In genomic region chr1:165634151-165634884, GRCm38 (mm10) we compare ENCODE assay signal across 8 mouse cellular contexts. TPM values are rescaled to one million over a fixed set of nuclear protein-coding genes. Genes with fewer than 3 reads are reported as not detected.
DNase-seq lines count a peak whose midpoint lies in the region; ATAC-seq and TF ChIP-seq lines count a peak whose summit lies in the region.

TSS of gene Mpzl1 (minus strand) at chr1:165634538.

- H3K27me3 ChIP-seq in CH12.LX (replicated peaks), result no peaks in the 10 kb centered on the region
- no peaks in the 10 kb centered on the region; the same call in 1 of the 2 replicates for H3K27me3 ChIP-seq in forebrain, embryonic 11.5 days (ENCODE audit: control insufficient read depth, insufficient read depth, low read length)
- no peaks in the 10 kb centered on the region for H3K27me3 ChIP-seq in heart, embryonic 16.5 days (ENCODE audit: control insufficient read depth, insufficient read depth, low read length)
- peaks cover 12% of the 10 kb centered on the region; the same call in 1 of the 2 replicates for H3K27me3 ChIP-seq in liver, embryonic 15.5 days
- no peaks in the 10 kb centered on the region for H3K27me3 ChIP-seq in neural tube, embryonic 12.5 days (replicated peaks)

- H3K4me1 ChIP-seq in CH12.LX (ENCODE audit: control insufficient read depth in 1 of 2, insufficient read depth in 2 of 2), result peaks cover 0 to 10% of the 10 kb centered on the region in 2 experiments; a peak in 2 of 4 replicates
- peaks cover 2% of the 10 kb centered on the region; the same call in 1 of the 2 replicates for H3K4me1 ChIP-seq in forebrain, embryonic 11.5 days (replicated peaks; ENCODE audit: control insufficient read depth, insufficient read depth, low read length)
- peaks cover 26% of the 10 kb centered on the region for H3K4me1 ChIP-seq in heart, embryonic 16.5 days (ENCODE audit: control insufficient read depth, insufficient read depth, low read length)
- H3K4me1 ChIP-seq in liver, embryonic 15.5 days (replicated peaks), result peaks cover 64% of the 10 kb centered on the region
- peaks cover 40% of the 10 kb centered on the region for H3K4me1 ChIP-seq in neural tube, embryonic 12.5 days

- H3K36me3 ChIP-seq in CH12.LX (replicated peaks in 1 of 2; ENCODE audit: control insufficient read depth in 1 of 2, insufficient read depth in 1 of 2, low read length in 1 of 2), result no peaks in the 10 kb centered on the region
- no peaks in the 10 kb centered on the region for H3K36me3 ChIP-seq in forebrain, embryonic 11.5 days (ENCODE audit: control insufficient read depth, insufficient read depth, low read length)
- H3K36me3 ChIP-seq in heart, embryonic 16.5 days (ENCODE audit: control insufficient read depth, insufficient read depth), result no peaks in the 10 kb centered on the region
- H3K36me3 ChIP-seq in liver, embryonic 15.5 days (replicated peaks), result no peaks in the 10 kb centered on the region
- H3K36me3 ChIP-seq in neural tube, embryonic 12.5 days, result no peaks in the 10 kb centered on the region

- peak; percentile 78 for TF ChIP-seq POLR2A in CH12.LX (IDR thresholded peaks at IDR 0.05; ENCODE audit: low read depth, low read length)

- H3K9me3 ChIP-seq in CH12.LX (replicated peaks; ENCODE audit: low read length), result no peaks in the 10 kb centered on the region
- H3K9me3 ChIP-seq in forebrain, embryonic 11.5 days (ENCODE audit: control insufficient read depth, low read length), result no peaks in the 10 kb centered on the region
- no peaks in the 10 kb centered on the region for H3K9me3 ChIP-seq in heart, embryonic 16.5 days (replicated peaks; ENCODE audit: control insufficient read depth, low read length)
- H3K9me3 ChIP-seq in liver, embryonic 15.5 days (replicated peaks), result no peaks in the 10 kb centered on the region
- H3K9me3 ChIP-seq in neural tube, embryonic 12.5 days, result no peaks in the 10 kb centered on the region

- 0 out of 2 replicates have a peak, but pooled peaks have one; percentile 11 for TF ChIP-seq EP300 in CH12.LX (IDR thresholded peaks at IDR 0.05; ENCODE audit: low read length)

- dilution Hi-C loops in CH12.LX (cut with MboI; ENCODE audit: extremely low pct_ligation_motif_present, extremely low pct_unique_long_range_greater_than_20kb, low sequenced_read_pairs), result no loop called here

- no peak within 1 kb of the TSS for H3K27ac ChIP-seq in CH12.LX (ENCODE audit: insufficient read depth, low read depth)
- H3K27ac ChIP-seq in forebrain, embryonic 11.5 days (ENCODE audit: low read depth, low read length), result peak within 1 kb of the TSS; percentile 94
- peak within 1 kb of the TSS; percentile 94 for H3K27ac ChIP-seq in heart, embryonic 16.5 days (ENCODE audit: low read length)
- peak within 1 kb of the TSS; percentile 72 for H3K27ac ChIP-seq in liver, embryonic 15.5 days (replicated peaks)
- peak within 1 kb of the TSS; percentile 93 for H3K27ac ChIP-seq in neural tube, embryonic 12.5 days

- no peak for TF ChIP-seq CTCF in CH12.LX (conservative IDR thresholded peaks at IDR 0.05 in 1 of 2, IDR thresholded peaks at IDR 0.05 in 1 of 2; ENCODE audit: low read depth in 2 of 2, low read length in 2 of 2)

- H3K4me2 ChIP-seq in CH12.LX (ENCODE audit: insufficient read depth, low read depth, poor library complexity, severe bottlenecking), result peak within 1 kb of the TSS; percentile 72
- H3K4me2 ChIP-seq in forebrain, embryonic 11.5 days (ENCODE audit: low read depth, low read length, severe bottlenecking), result peak within 1 kb of the TSS; percentile 71
- H3K4me2 ChIP-seq in heart, embryonic 16.5 days (ENCODE audit: low read depth, low read length), result peak within 1 kb of the TSS; percentile 80
- peak within 1 kb of the TSS; percentile 99 for H3K4me2 ChIP-seq in liver, embryonic 15.5 days
- peak within 1 kb of the TSS; percentile 69 for H3K4me2 ChIP-seq in neural tube, embryonic 12.5 days (replicated peaks)

- peak within 1 kb of the TSS; percentile 51 to 78 (median 71) for H3K4me3 ChIP-seq in CH12.LX (replicated peaks in 1 of 3; ENCODE audit: low read depth in 2 of 3, low read length in 2 of 3, poor library complexity in 1 of 3)
- H3K4me3 ChIP-seq in forebrain, embryonic 11.5 days (ENCODE audit: low read depth, low read length), result peak within 1 kb of the TSS; percentile 81
- peak within 1 kb of the TSS; percentile 66 for H3K4me3 ChIP-seq in heart, embryonic 16.5 days (ENCODE audit: low read length)
- H3K4me3 ChIP-seq in liver, embryonic 15.5 days (replicated peaks), result peak within 1 kb of the TSS; percentile 73
- H3K4me3 ChIP-seq in neural tube, embryonic 12.5 days, result peak within 1 kb of the TSS; percentile 81

- in situ Hi-C loops in CH12.LX (cut with MboI; ENCODE audit: low pct_ligation_motif_present, low pct_unique_long_range_greater_than_20kb, low sequenced_read_pairs), result loop anchor here (5.0 to 25.0 kb wide), 2 partner anchors 37 to 353 kb away; no protein-coding TSS in a partner anchor

- peak; percentile 100 for ATAC-seq in forebrain, embryonic 11.5 days (replicated peaks; ENCODE audit: low FRiP score)
- ATAC-seq in heart, embryonic 16.5 days (replicated peaks; ENCODE audit: extremely low read depth, insufficient read depth, low FRiP score), result peak; percentile 99
- peak; percentile 99 for ATAC-seq in liver, embryonic 15.5 days (ENCODE audit: insufficient read depth)
- ATAC-seq in neural tube, embryonic 12.5 days (ENCODE audit: low FRiP score, low read depth), result peak; percentile 100

- no peak for TF ChIP-seq RAD21 in CH12.LX (IDR thresholded peaks at IDR 0.05; ENCODE audit: low read depth, low read length)

- no peaks in the 10 kb centered on the region for H3K79me2 ChIP-seq in CH12.LX (replicated peaks; ENCODE audit: control insufficient read depth, extremely low read depth, insufficient read depth, poor library complexity, severe bottlenecking)

- DNase-seq in CH12.LX (ENCODE audit: extremely low read depth), result peak; percentile 95
- peak; percentile 96 for DNase-seq in c-Kit-positive CD71-positive TER-119-negative erythroid progenitor cells, embryonic 14.5 days (ENCODE audit: low read depth)
- DNase-seq in forebrain, embryonic 11.5 days (ENCODE audit: low spot score), result peak; percentile 100
- peak; percentile 99 for DNase-seq in kidney, postnatal 36 days
- peak; percentile 96 for DNase-seq in telencephalon, adult 2 months (ENCODE audit: low read depth, low spot score)

- H3K9ac ChIP-seq in CH12.LX (ENCODE audit: insufficient read depth, low read depth), result peak within 1 kb of the TSS; percentile 49
- H3K9ac ChIP-seq in forebrain, embryonic 11.5 days (ENCODE audit: low read length), result peak within 1 kb of the TSS; percentile 86
- peak within 1 kb of the TSS; percentile 75 for H3K9ac ChIP-seq in heart, embryonic 16.5 days (ENCODE audit: low read length)
- peak within 1 kb of the TSS; percentile 66 for H3K9ac ChIP-seq in liver, embryonic 15.5 days
- H3K9ac ChIP-seq in neural tube, embryonic 12.5 days, result peak within 1 kb of the TSS; percentile 89

- WGBS in forebrain, embryonic 11.5 days, result 1% methylated on average over 65 of the region's 73 CpGs
- under 1% methylated on average over 45 of the region's 73 CpGs for WGBS in heart, embryonic 16.5 days
- under 1% methylated on average over 73 of the region's 73 CpGs for WGBS in liver, embryonic 15.5 days (ENCODE audit: insufficient replicate concordance)
- whole genome bisulfite sequencing in neural tube, embryonic 12.5 days, result under 1% methylated on average over 71 of the region's 73 CpGs

TF ChIP-seq in CH12.LX, 34 proteins besides CTCF, POLR2A, EP300 and RAD21 (continues in another document):
- 0 out of 2 replicates have a peak, but pooled peaks have one; percentile 29 for TF ChIP-seq MEF2A (IDR thresholded peaks at IDR 0.05; ENCODE audit: borderline replicate concordance, low read depth, low read length)
- TF ChIP-seq MYC (IDR thresholded peaks at IDR 0.05; ENCODE audit: low read depth, low read length), result no peak
- no peak for TF ChIP-seq SMC3 (IDR thresholded peaks at IDR 0.05; ENCODE audit: low read depth, low read length)
- TF ChIP-seq SIN3A (IDR thresholded peaks at IDR 0.05; ENCODE audit: low read length), result peak; percentile 63
- no peak for TF ChIP-seq ZC3H11A (IDR thresholded peaks at IDR 0.05; ENCODE audit: low read depth, low read length)
- peak; percentile 69; the same call in 1 of the 2 replicates for TF ChIP-seq MAX (IDR thresholded peaks at IDR 0.05; ENCODE audit: low read length)
- TF ChIP-seq ETS1 (conservative IDR thresholded peaks at IDR 0.05; ENCODE audit: low read depth, low read length), result no peak
- TF ChIP-seq RCOR1 (conservative IDR thresholded peaks at IDR 0.05; ENCODE audit: low read depth, low read length), result 0 out of 2 replicates have a peak, but pooled peaks have one; percentile 38
- TF ChIP-seq TBP (conservative IDR thresholded peaks at IDR 0.05; ENCODE audit: low read depth, low read length), result peak; percentile 51; the same call in 1 of the 2 replicates
- TF ChIP-seq PAX5 (IDR thresholded peaks at IDR 0.05; ENCODE audit: low read length), result no peak
- TF ChIP-seq KAT2A (IDR thresholded peaks at IDR 0.05; ENCODE audit: insufficient replicate concordance, low read length), result no peak
- TF ChIP-seq USF2 (conservative IDR thresholded peaks at IDR 0.05; ENCODE audit: low read depth, low read length), result no peak
- TF ChIP-seq BHLHE40 (IDR thresholded peaks at IDR 0.05; ENCODE audit: low read depth, low read length), result peak; percentile 26; the same call in 1 of the 2 replicates
- no peak for TF ChIP-seq E2F4 (IDR thresholded peaks at IDR 0.05; ENCODE audit: insufficient replicate concordance, low read depth, low read length)
- no peak for TF ChIP-seq MAFK (IDR thresholded peaks at IDR 0.05; ENCODE audit: insufficient replicate concordance, low read length)
- peak; percentile 53 for TF ChIP-seq IRF4 (IDR thresholded peaks at IDR 0.05; ENCODE audit: low read depth, low read length)
- no peak for TF ChIP-seq ZKSCAN1 (IDR thresholded peaks at IDR 0.05; ENCODE audit: borderline replicate concordance, low read depth, low read length)
- peak; percentile 39; the same call in 1 of the 2 replicates for TF ChIP-seq NRF1 (IDR thresholded peaks at IDR 0.05; ENCODE audit: low read depth, low read length)
- no peak for TF ChIP-seq JUND (conservative IDR thresholded peaks at IDR 0.05; ENCODE audit: low read depth, low read length)
- peak; percentile 77; the same call in 1 of the 2 replicates for TF ChIP-seq TCF12 (IDR thresholded peaks at IDR 0.05; ENCODE audit: low read depth, low read length)
- TF ChIP-seq CHD1 (IDR thresholded peaks at IDR 0.05; ENCODE audit: low read depth, low read length), result no peak

RNA-seq across cellular contexts. Expression of gene Mpzl1, which starts in this region (rescaled TPM):
- total RNA-seq in CH12.LX (2012; rRNA removed) (5.0 and 6.5 TPM in 2 replicates), CH12.LX (2014; rRNA removed) (2.0 and 2.8 TPM in 2 replicates)
- 6.2 and 6.7 TPM in 2 replicates for polyA plus RNA-seq in CH12.LX (2012; ENCODE audit: insufficient read length, low read depth)
- polyA plus RNA-seq in forebrain, embryonic 11.5 days (2014; fragmentation: Nextera tagmentation; extraction: Ambion mirVana), result 128 and 141 TPM in 2 replicates
- 95.3 and 104 TPM in 2 replicates for polyA plus RNA-seq in heart, embryonic 16.5 days (2015; fragmentation: Nextera tagmentation; extraction: Ambion mirVana)
- 25.5 and 28.7 TPM in 2 replicates for polyA plus RNA-seq in liver, embryonic 15.5 days (2015; fragmentation: Nextera tagmentation; extraction: Ambion mirVana)
- polyA plus RNA-seq in neural tube, embryonic 12.5 days (2016; fragmentation: Nextera tagmentation; extraction: Ambion mirVana), result 140 and 147 TPM in 2 replicates
